Mouse (Mus musculus): ENCODE results near the gene Tmem238l. TPM values are rescaled to one million over a fixed set of nuclear protein-coding genes. Genes with fewer than 3 reads are reported as not detected.

Tmem238l gene
- polyA plus RNA-seq (2017; shearing (Covaris generic)): not detected

DNA sequence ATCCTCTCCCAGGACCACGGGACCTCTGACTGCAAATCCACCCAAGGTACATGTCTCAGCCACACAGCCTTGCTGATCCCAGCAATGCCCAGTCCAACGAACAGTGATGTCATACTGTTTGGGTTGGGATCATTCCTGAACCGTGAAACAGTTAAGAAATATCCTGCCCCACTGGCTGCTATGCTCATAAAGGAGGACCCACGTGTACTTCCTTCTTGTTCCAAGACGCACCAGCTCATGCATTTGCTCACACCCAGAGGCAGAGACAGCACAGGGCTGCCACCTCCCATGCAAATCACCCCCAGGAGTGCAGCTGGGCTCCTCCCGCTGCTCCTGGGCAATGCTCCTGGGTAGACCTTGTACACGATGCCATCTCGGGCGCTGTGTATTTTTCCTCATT lies at the start of gene Tmem238l:
Gene Tmem238l (plus strand): TSS at position 336 of the 400 bp plus-strand sequence.

GRCm38 (mm10) chr11:66911811-66912210 lies 44.6 kb upstream of the Tmem238l start, which contains the start of gene Pirt:
TSS of gene Pirt (plus strand) at chr11:66911981.

Other genes starting within 250 kb of the Tmem238l start
- not detected for gene Pirt, start 44.7 kb upstream of the Tmem238l start, polyA plus RNA-seq (2017; shearing (Covaris generic))
- 1.3 TPM for gene Tmem220, start 68.5 kb downstream of the Tmem238l start, polyA plus RNA-seq (2017; shearing (Covaris generic))
- gene Adprm, start 96.0 kb downstream of the Tmem238l start, polyA plus RNA-seq (2017; shearing (Covaris generic)): 75.5 TPM
- gene Sco1, start 96.0 kb downstream of the Tmem238l start, polyA plus RNA-seq (2017; shearing (Covaris generic)): 13.5 TPM
- gene Myh3, start 121.7 kb downstream of the Tmem238l start, polyA plus RNA-seq (2017; shearing (Covaris generic)): 1.3 TPM
- not detected for gene Myh2, start 214.4 kb downstream of the Tmem238l start, polyA plus RNA-seq (2017; shearing (Covaris generic))
- gene Myh1, start 243.4 kb downstream of the Tmem238l start, polyA plus RNA-seq (2017; shearing (Covaris generic)): not detected

All from inflammation-experienced regulatory T-cells, adult 16 weeks (primary cell).